Mouse (Mus musculus): ENCODE results near the gene Scarf2. TPM values are rescaled to one million over a fixed set of nuclear protein-coding genes. Genes with fewer than 3 reads are reported as not detected.

Gene Scarf2
- polyA plus RNA-seq, 1 experiment from 2014 or later = 2.7 TPM

DNA sequence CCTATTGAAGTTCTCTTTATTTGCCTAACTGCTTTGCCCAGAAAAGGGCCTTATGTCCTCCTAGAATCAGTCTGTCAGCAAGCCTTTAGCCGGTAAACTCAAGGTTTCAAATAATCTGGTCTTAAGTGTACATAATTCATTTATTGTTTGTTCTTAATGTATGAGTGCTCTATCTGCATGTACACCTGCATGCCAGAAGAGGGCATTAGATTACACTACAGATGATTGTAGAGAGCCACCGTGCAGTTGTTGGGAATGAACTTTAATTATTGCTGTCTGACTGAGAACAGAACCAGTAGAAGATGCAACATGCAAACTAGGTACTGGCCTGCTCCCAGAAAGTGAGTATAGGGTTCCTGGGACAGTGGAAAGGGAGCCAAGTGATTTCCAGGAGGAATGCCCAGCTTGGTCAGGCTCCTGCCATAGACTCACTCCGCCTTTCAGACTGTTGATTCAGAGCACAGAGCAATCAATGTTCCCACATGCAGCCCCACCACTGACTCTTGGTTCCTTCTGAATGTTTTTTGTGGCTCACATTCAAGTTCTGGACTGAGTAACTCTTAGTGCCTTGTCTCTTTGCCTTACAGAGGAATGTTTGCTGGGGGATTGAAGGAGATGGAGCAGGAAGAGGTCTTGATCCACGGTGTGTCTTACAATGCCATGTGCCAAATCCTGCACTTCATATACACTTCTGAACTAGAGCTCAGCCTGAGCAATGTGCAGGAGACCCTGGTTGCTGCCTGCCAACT lies 25.8 kb upstream of the Scarf2 start:
- WGBS = 73% methylated on average over 4 of the region's 4 CpGs
- no peaks in the 10 kb centered on the region for H3K4me1 ChIP-seq
- H3K4me2 ChIP-seq = no peak overlapping the region
- H3K27me3 ChIP-seq (replicated peaks) = no peaks in the 10 kb centered on the region
- ATAC-seq (ENCODE audit: low FRiP score) = no peak
- H3K4me3 ChIP-seq (replicated peaks) = no peak overlapping the region
- H3K27ac ChIP-seq (replicated peaks) = no peak overlapping the region
- H3K9me3 ChIP-seq (replicated peaks) = no peaks in the 10 kb centered on the region
- H3K9ac ChIP-seq (replicated peaks) = no peak overlapping the region
- peaks cover 59% of the 10 kb centered on the region for H3K36me3 ChIP-seq

DNA sequence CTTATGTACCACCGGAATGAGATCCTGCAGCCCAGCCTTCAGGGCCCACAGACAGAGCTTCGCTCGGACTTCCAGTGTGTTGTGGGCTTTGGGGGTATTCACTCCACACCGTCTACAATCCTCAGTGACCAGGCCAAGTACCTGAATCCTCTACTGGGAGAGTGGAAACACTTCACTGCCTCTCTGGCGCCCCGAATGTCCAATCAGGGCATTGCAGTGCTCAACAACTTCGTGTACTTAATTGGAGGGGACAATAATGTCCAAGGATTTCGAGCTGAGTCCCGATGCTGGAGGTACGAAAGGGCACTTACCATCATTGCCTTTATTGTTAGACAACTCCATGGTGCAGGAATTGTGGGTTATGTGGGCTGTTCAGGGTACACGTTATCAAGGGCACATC lies 20.3 kb upstream of the Scarf2 start:
- Histone ChIP-seq H3K4me2 (no peak overlapping the region), H3K27ac (replicated peaks) (no peak overlapping the region), H3K9ac (replicated peaks) (no peak overlapping the region), H3K4me3 (replicated peaks) (no peak overlapping the region), H3K9me3 (replicated peaks) (no peaks in the 10 kb centered on the region), H3K27me3 (replicated peaks) (no peaks in the 10 kb centered on the region), H3K36me3 (peaks cover 72% of the 10 kb centered on the region), H3K4me1 (no peaks in the 10 kb centered on the region)
- ATAC-seq (ENCODE audit: low FRiP score) = no peak
- WGBS = 69% methylated on average over 11 of the region's 11 CpGs

DNA sequence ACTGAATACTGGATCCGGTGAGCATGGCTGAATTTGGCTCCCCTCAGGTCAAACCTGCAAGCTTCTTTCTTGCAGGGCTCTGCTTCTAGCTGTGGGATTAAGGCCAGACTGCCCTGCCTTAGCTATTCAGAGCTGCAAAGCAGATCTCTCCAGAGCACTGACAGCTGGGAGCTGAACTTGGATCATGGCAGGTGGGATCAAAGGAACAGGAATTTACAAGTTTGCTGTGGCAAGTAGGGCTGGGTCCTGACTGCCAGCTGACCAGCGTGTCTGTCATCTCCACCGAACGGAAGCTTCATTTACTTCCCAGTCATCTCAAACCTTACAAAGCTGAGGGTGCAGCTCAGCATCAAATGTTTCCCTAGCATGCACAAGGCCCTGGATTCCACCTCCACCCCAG lies 18.9 kb upstream of the Scarf2 start:
- no peaks in the 10 kb centered on the region for H3K4me1 ChIP-seq
- H3K27ac ChIP-seq (replicated peaks) = no peak overlapping the region
- H3K9me3 ChIP-seq (replicated peaks) = no peaks in the 10 kb centered on the region
- WGBS = 90% methylated on average over 4 of the region's 4 CpGs
- H3K27me3 ChIP-seq (replicated peaks) = no peaks in the 10 kb centered on the region
- H3K4me2 ChIP-seq = no peak overlapping the region
- no peak overlapping the region for H3K4me3 ChIP-seq (replicated peaks)
- H3K36me3 ChIP-seq = peaks cover 66% of the 10 kb centered on the region
- no peak for ATAC-seq (ENCODE audit: low FRiP score)
- H3K9ac ChIP-seq (replicated peaks) = no peak overlapping the region

DNA sequence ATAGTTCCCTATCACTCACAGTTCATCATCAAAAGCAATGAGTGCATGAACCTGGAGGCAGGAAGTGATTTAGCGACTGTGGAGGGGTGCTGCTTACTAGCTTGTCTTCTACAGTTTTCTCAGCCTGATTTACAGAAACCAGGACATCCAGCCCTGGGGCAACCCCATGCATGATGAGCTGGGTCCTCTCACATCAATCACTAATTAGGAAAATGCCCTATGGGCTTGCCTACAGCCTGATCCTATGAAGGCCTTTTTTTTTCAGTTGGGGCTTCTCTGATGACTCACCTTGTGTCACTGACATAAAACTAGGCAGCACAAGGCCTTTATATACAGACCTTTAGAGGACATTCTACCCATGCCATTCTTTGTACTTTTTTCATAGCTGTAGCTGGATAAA lies 17.4 kb upstream of the Scarf2 start:
- Histone ChIP-seq H3K27me3 (replicated peaks) (no peaks in the 10 kb centered on the region), H3K9me3 (replicated peaks) (no peaks in the 10 kb centered on the region), H3K36me3 (peaks cover 71% of the 10 kb centered on the region), H3K9ac (replicated peaks) (no peak overlapping the region), H3K4me3 (replicated peaks) (no peak overlapping the region), H3K4me2 (no peak overlapping the region), H3K27ac (replicated peaks) (no peak overlapping the region), H3K4me1 (no peaks in the 10 kb centered on the region)
- WGBS = 89% methylated on average over 1 of the region's 1 CpGs
- no peak for ATAC-seq (ENCODE audit: low FRiP score)

DNA sequence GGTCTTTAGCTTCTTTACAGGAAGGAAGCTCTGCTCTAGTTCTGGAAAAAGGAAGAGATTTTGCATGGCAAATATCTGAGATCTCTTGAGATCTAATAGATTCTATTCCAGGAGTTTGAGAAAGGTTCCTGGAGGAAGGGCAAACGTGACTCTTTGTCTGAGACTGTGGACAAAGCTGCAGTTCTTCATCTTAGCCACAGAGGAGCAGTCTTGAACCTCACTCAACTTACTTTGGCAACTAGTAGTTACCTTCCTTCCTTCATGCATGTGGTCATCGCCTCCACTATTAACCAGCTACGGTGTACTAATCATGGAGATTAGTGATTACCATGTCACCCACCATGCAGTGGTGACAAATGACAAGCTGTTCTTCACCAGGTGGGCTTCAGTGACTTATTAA lies 11.7 kb upstream of the Scarf2 start:
- no peak overlapping the region for H3K9ac ChIP-seq (replicated peaks)
- H3K4me3 ChIP-seq (replicated peaks) = no peak overlapping the region
- 70% methylated on average over 3 of the region's 3 CpGs for WGBS
- no peak for ATAC-seq (ENCODE audit: low FRiP score)
- no peaks in the 10 kb centered on the region for H3K27me3 ChIP-seq (replicated peaks)
- no peaks in the 10 kb centered on the region for H3K9me3 ChIP-seq (replicated peaks)
- H3K4me1 ChIP-seq = no peaks in the 10 kb centered on the region
- no peak overlapping the region for H3K27ac ChIP-seq (replicated peaks)
- peaks cover 70% of the 10 kb centered on the region for H3K36me3 ChIP-seq
- no peak overlapping the region for H3K4me2 ChIP-seq

DNA sequence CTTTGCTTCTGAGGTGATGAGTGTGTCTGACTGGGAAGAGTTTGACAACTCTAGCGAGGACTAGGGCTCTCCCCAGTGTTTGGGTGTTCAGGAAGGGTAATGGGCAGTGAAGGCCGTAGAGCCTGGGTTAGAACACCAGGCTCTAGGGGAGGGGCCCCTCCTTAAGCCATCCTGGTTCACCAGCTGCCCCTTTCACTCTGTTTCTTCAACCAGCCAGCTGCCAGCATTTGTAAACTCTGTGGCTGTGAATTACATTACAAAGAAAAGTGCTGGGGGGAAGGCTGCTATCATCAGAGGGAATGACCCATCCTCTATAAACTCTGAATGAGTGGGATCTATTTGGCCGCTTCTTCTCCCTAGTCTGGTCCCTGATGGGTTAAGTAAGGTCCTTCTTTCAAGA lies 4.4 kb upstream of the Scarf2 start:
- no peaks in the 10 kb centered on the region for H3K9me3 ChIP-seq (replicated peaks)
- no peak overlapping the region for H3K9ac ChIP-seq (replicated peaks)
- WGBS = 59% methylated on average over 3 of the region's 3 CpGs
- no peak overlapping the region for H3K4me3 ChIP-seq (replicated peaks)
- peaks cover 50% of the 10 kb centered on the region for H3K36me3 ChIP-seq
- H3K27me3 ChIP-seq (replicated peaks) = peaks cover 30% of the 10 kb centered on the region
- no peak overlapping the region for H3K4me2 ChIP-seq
- no peak overlapping the region for H3K27ac ChIP-seq (replicated peaks)
- no peak for ATAC-seq (ENCODE audit: low FRiP score)
- peaks cover 12% of the 10 kb centered on the region for H3K4me1 ChIP-seq

DNA sequence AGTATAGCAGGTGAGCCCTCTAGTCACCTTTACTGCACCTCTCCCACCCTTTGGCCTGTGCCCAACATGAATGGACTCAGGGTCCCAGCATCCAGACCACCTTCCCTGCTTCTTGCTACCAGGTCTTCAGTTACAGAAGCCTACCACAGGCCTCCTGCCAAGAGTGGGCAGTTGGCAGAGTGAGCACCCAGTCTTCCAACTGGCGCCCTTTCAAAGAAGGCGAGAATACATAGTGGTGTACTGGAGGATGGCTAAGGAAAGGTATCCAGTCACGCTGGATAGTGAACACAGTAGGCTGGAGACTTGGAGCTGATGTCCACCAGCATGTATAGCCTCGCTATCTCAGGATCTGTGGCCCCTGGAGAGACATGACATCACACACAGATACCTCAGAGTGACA lies 3.0 kb upstream of the Scarf2 start:
- ATAC-seq (ENCODE audit: low FRiP score) = no peak
- peaks cover 40% of the 10 kb centered on the region for H3K36me3 ChIP-seq
- H3K27me3 ChIP-seq (replicated peaks) = peaks cover 42% of the 10 kb centered on the region
- no peak overlapping the region for H3K4me3 ChIP-seq (replicated peaks)
- H3K4me1 ChIP-seq = peaks cover 24% of the 10 kb centered on the region
- no peak overlapping the region for H3K9ac ChIP-seq (replicated peaks)
- H3K4me2 ChIP-seq = no peak overlapping the region
- H3K27ac ChIP-seq (replicated peaks) = no peak overlapping the region
- 89% methylated on average over 4 of the region's 4 CpGs for WGBS
- no peaks in the 10 kb centered on the region for H3K9me3 ChIP-seq (replicated peaks)

DNA sequence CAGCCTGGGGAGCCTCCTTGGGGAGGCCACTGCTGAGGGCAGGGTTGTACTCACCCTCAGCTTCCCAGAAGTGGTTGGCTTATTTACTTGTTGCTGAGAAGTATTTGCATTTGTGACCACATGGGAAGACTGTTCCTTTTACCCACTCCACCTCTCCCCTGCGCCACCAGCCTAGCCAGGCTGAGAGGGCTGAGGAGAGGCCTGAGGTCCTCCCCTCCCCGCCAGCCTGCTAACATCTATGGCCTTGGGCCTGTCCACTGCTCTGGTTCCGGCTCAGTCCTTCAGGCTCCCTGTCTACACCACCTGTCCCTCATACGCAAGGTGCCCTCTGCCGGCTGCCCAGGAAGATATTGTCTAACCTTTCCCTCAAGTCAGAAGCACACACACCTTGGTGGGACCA lies 1.4 kb upstream of the Scarf2 start:
- Histone ChIP-seq H3K4me2 (no peak overlapping the region), H3K4me3 (replicated peaks) (no peak overlapping the region), H3K27me3 (replicated peaks) (peaks cover 56% of the 10 kb centered on the region), H3K9ac (replicated peaks) (no peak overlapping the region), H3K4me1 (peaks cover 26% of the 10 kb centered on the region), H3K36me3 (peaks cover 27% of the 10 kb centered on the region), H3K9me3 (replicated peaks) (no peaks in the 10 kb centered on the region), H3K27ac (replicated peaks) (no peak overlapping the region)
- ATAC-seq (ENCODE audit: low FRiP score) = no peak
- WGBS = 58% methylated on average over 5 of the region's 5 CpGs

DNA sequence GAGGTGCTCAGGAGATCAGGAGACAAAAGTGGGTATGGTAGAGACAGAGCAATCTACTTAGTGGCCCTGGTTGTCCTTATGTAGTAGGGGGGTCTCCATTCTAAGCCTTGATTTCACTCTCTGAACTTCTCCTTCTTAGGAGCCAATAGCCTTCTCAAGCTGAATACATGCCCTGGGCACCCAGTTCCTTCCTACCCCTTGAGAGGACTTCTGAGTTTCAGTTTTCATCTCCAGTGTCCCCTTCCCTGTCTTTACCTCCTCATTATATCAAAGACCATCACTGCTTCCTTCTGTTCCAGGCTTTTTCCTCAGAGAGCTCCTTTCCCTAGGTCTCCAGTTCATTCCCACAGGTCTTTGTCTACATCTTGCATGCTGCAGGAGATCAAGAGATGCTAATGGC lies 563 bp upstream of the Scarf2 start:
- H3K27me3 ChIP-seq (replicated peaks) = peaks cover 65% of the 10 kb centered on the region
- no peak overlapping the region for H3K27ac ChIP-seq (replicated peaks)
- peak overlapping the region; percentile 79 for H3K4me2 ChIP-seq
- no peak overlapping the region for H3K9ac ChIP-seq (replicated peaks)
- H3K36me3 ChIP-seq = peaks cover 20% of the 10 kb centered on the region
- H3K4me1 ChIP-seq = peaks cover 26% of the 10 kb centered on the region
- ATAC-seq (ENCODE audit: low FRiP score) = no peak
- H3K9me3 ChIP-seq (replicated peaks) = no peaks in the 10 kb centered on the region
- H3K4me3 ChIP-seq (replicated peaks) = peak overlapping the region; percentile 49

DNA sequence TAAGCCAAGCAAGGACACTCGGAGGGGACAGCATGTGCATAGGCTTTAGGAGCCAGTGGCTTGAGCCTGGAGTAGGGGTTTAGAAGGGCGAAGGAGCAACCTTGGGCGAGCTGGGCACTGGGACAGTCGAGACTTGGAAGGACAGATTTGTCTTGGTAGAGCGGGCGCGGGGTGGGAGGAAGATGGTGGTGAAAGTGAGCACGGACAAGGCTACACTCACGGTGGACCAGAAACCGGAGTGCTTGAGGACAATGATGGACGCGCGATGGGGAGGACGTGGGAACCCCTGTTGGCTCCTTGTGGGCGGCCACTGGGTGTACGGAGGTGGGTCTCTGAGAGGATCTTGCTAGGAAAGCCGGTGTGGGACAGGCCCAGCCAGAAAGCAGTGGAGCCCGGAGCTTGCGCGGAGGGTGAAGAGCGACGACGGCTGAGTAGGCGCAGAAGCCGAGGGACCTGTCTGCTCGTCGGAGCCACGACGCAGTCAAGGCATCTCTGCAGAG lies 780 bp downstream of the Scarf2 start:
- Histone ChIP-seq H3K36me3 (peaks cover 8% of the 10 kb centered on the region), H3K4me1 (peaks cover 38% of the 10 kb centered on the region), H3K9me3 (replicated peaks) (no peaks in the 10 kb centered on the region), H3K9ac (replicated peaks) (no peak overlapping the region), H3K4me2 (peak overlapping the region; percentile 79), H3K27ac (replicated peaks) (peak overlapping the region; percentile 42; the same call in 1 of the 2 replicates), H3K4me3 (replicated peaks) (peak overlapping the region; percentile 49), H3K27me3 (replicated peaks) (peaks cover 78% of the 10 kb centered on the region)
- 4% methylated on average over 29 of the region's 29 CpGs for WGBS
- no peak for ATAC-seq (ENCODE audit: low FRiP score)

DNA sequence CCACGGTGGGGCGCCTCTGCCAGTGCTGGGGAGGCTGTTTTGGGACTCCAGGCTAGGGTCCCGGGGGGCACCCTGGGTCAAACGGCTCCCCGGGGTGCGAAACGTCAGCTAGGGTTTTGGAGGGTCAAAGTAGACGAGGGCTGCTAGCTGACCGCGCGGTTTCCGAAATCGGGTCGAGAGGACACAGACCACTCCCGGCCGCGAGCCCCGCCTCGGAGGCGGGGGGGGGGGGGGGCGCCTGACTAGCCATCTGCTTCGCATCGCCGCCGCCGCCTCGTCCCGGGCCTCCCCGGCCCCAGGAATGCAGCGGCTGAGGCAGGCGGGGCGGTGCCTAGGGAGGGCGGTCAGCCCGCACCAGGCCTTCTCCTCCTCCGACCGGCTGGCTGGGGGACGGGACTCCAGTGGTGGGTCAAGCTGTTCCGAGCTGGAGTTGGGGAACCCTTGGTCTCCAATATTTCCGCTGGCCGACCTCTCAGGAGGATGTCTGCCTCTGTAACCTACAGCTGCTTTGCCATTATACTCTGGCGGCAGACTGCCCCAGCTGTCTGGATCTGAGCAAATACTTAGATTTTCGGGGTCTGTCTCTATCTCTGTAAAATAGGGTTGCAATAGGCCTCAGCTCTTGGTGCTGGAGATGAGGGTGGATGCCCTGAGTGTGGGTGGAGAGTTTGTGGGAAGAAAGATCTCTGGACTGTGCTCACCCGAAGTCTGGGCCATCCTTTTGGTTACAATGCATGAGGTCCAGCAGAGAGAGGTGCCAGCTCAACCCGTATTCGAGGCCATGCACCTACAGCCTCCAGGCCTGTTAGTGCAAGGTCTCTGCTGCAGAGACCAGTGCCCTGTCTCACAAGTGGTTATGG lies 1.5 kb downstream of the Scarf2 start:
- H3K9me3 ChIP-seq (replicated peaks) = no peaks in the 10 kb centered on the region
- 0 out of 2 replicates have a peak overlapping the region, but pooled peaks have one; percentile 42 for H3K27ac ChIP-seq (replicated peaks)
- peaks cover 45% of the 10 kb centered on the region for H3K4me1 ChIP-seq
- peaks cover 2% of the 10 kb centered on the region; the same call in 1 of the 2 replicates for H3K36me3 ChIP-seq
- ATAC-seq (ENCODE audit: low FRiP score) = no peak
- no peak overlapping the region for H3K9ac ChIP-seq (replicated peaks)
- H3K4me3 ChIP-seq (replicated peaks) = peak overlapping the region; percentile 49
- 2% methylated on average over 33 of the region's 45 CpGs for WGBS
- peaks cover 85% of the 10 kb centered on the region for H3K27me3 ChIP-seq (replicated peaks)
- H3K4me2 ChIP-seq = peak overlapping the region; percentile 79

DNA sequence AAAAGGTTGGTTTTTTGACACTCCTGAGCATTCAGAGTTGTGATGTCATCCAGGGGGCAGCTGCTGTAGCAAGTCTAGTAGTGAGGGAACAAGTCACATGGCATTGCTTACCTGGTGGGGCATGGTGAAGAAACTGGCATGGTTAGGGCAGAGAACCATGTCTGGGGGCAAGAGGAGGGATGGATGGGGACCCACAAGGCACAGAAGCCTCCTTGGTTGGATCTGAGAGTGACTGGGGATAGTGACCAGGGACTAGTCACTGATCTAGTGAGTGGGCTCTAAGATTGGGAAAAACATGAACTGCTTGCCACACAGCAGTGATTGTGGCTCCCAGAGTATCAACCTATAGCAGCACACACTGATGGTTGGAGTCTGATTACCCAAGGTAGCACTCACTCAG lies 2.5 kb downstream of the Scarf2 start:
- H3K9ac ChIP-seq (replicated peaks) = no peak overlapping the region
- H3K4me2 ChIP-seq = no peak overlapping the region
- peaks cover 55% of the 10 kb centered on the region for H3K4me1 ChIP-seq
- peaks cover 92% of the 10 kb centered on the region for H3K27me3 ChIP-seq (replicated peaks)
- ATAC-seq (ENCODE audit: low FRiP score) = no peak
- H3K9me3 ChIP-seq (replicated peaks) = no peaks in the 10 kb centered on the region
- no peak overlapping the region for H3K4me3 ChIP-seq (replicated peaks)
- no peak overlapping the region for H3K27ac ChIP-seq (replicated peaks)
- no peaks in the 10 kb centered on the region for H3K36me3 ChIP-seq

Data from neural tube, embryonic 15.5 days (tissue).